Mouse (Mus musculus): ENCODE measurements around the gene Hdx.

DNA sequence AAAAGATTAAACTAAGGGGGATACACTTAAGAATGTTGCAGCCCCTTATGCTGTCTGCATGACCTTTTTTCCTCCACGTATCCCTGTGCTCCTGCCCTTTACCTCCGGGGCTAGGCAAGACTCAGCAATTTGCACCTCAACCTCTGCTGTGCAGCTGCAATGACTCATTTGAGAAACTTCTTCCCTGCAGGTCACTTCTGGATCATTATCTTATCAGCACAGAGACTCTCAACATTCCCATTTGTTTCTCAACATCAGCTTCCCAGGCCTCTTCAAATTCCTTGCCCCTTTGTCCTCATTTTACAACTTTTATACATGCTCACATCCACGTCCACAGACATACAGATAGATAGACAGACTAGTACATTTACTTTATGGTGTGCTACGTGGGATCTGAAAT is 51.9 kb downstream of the Hdx start:
- TF ChIP-seq CTCF (IDR thresholded peaks at IDR 0.05; ENCODE audit: insufficient read depth, low read depth, low read length): no peak
- no peak for TF ChIP-seq POLR2A (IDR thresholded peaks at IDR 0.05; ENCODE audit: insufficient read depth, low read depth, low read length)
